Mouse (Mus musculus): ENCODE results near the gene Cmbl.

DNA sequence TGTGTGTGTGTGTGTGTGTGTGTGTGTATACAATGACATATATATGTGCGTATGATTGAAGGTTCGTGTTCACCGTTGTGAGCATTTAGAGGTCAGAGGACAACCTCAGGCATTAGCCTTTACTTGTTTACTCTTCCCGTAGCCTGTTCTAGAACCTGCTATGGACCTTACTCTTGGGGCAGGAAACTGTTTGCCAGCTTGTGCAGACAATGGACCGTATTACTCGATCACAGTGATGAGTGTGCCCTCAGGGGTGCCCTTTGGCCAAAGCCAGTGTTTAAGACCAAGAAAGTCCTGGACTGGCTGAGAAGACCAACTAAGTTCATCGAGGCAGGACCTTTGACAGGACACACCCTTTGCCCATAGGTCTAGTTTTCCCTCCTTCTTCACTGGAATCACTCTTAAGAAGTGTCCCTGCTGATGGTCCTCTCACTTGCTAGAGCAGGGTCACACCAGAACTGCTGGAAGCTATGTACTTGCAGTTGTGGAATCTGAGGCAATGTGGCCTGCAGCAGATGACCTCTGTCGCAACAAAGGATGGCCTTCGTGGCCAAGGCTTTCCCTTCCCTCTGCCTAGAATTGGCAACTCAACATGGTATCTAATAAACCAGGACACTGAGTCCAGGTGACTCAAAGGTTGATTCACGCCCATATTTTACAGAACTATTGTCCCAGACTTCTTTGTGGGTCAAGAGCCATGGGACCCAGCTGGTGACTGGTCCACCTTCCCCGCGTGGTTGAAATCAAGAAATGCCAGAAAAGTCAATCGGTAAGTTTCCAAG lies 18.3 kb downstream of the Cmbl start:
- no peak for TF ChIP-seq POLR2A (IDR thresholded peaks at IDR 0.05; ENCODE audit: borderline replicate concordance, low read depth, low read length)
- no peak for TF ChIP-seq CTCF (IDR thresholded peaks at IDR 0.05; ENCODE audit: low read depth, low read length)

Measured in bone marrow macrophage, adult 2 months (primary cell).